Mouse (Mus musculus) right cerebral cortex, postnatal 25 days (tissue): ENCODE measurements around the gene Polr3g.
"Not testable (repeated sequence)": the region's sequence is repeated elsewhere in the genome, so short reads cannot be mapped to it uniquely, and the experiment has no call there.

Experiments
- DNase-seq: peaks from one replicate; pipeline ENCODE4 v3.0.0; 2022

Polr3g gene

DNA sequence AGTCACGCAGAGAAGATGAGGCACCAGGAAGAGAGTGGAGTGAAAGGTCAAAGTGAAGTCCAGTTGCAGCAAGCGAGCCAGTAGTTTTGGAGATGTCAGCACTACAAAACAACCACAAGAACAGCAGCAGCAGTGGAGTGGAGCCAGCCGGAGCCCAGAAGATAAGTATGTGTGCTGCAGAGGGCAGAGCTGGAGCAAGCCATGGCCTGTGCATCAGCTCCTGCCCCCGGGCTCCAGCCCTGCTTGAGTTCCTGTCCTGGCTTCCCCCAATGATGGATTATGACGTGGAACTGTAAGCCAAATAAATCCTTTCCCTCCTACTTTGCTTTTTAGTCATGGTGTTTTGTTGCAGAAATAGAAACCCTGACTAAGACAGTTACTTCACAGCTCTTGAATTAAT, 26.6 kb downstream of the Polr3g start:
- DNase-seq = no peak

DNA sequence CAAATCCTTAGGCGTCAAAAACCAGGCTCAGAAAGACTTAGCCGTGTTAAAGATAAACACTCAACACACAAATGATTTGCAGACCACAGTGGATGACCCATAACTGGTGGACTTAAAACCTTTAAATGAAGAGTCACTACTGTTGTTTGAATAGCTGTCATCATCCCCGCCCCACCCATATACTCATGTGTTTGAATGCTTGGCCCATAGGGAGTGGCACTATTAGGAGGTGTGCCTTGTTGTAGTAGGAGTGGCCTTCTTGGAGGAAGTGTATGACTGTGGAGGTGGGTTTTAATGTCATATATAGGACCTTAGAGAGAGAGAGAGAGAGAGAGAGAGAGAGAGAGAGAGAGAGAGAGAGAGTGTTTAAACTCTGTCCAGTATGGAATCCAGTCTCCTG, 27.7 kb downstream of the Polr3g start:
- no peak for DNase-seq

DNA sequence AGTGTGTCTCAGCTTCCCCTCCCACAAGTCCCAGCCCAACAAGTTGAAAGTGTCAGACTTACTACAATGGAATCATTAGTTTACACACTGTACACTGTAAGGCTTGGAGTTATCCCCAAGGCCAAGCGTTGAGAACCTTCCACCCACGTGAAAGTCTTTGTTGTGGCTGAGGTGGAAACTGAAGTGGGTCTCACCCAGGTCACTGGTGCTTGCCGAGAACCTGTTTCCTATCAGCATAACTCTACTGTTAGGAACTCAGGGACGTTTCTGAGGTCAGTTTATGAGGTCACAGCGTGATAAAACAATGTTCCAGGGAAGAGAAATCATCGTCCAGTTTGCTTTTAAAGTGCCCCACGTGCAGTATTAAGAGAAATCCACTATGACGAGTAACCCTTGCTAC, 35.5 kb downstream of the Polr3g start:
- no peak for DNase-seq

DNA sequence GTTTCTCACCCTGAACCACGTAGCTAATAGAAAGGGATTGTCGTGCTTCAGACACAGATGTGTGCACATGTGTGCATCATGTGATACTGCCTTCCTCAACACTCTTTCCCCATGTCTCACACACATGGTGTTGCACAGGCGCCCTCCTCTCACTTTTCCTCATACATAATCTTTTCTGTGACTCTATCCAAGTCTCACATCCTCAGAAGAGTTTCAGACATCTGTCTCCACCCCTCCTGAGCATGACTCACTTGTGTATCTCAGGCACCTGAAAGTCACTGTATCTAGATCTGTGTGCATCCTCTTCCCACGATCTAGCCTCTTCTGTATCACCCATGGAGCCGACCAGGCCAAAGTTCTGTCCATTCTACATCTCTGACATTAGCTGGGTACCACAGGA, 43.1 kb downstream of the Polr3g start:
- no peak for DNase-seq

DNA sequence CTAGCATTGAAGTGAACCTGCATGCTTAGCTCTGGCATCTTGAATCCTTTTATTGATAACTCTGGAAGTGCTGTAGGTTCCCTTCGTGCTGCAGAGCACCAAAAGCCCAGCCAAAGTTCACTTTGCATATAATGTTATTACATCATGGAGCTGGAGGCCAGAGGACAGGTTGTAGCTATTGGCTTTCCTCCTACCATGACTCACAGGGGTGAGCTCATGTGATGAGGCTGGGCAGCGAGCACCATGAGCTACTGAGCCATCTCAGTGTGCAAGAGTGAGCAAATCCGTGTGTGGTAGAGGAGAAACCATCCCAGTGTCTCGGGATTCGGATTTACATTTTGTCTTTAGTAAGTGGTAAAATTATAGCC, 46.5 kb downstream of the Polr3g start:
- DNase-seq = no peak

DNA sequence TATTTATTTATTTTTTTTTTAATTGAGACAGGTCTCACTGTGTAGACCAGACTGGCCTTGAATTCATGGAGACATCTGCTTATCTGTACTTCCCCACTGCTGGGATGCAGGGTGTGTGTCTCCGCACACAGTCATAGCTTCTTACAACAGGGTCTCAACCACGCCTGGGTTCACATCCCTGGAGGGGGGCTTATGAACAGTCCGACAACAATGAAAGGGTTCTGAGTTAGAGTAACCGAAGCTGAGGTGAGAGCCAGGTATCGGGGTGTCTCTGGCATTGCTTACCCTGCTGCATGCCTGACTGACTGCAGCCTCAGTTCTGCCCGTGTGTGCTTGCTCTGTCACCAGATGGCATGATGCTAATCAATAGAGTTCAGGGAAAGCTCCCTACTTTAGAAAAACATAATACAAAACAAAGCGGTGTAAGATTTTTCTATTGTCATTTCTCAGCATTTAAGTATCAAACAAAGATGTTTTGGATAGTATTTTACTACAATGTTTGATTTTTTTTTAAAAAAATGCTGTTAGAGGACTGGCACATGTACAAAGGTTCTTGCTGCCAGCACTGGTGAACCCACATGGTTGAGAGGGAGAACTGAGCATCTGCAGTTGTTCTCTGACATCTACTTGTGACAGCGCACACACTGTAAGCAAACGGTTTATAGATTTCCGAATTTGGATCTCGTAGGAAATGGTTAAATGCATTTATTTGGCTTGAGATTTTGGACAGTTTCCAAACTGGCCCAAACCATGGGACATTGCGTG, 47.1 kb downstream of the Polr3g start:
- no peak for DNase-seq

DNA sequence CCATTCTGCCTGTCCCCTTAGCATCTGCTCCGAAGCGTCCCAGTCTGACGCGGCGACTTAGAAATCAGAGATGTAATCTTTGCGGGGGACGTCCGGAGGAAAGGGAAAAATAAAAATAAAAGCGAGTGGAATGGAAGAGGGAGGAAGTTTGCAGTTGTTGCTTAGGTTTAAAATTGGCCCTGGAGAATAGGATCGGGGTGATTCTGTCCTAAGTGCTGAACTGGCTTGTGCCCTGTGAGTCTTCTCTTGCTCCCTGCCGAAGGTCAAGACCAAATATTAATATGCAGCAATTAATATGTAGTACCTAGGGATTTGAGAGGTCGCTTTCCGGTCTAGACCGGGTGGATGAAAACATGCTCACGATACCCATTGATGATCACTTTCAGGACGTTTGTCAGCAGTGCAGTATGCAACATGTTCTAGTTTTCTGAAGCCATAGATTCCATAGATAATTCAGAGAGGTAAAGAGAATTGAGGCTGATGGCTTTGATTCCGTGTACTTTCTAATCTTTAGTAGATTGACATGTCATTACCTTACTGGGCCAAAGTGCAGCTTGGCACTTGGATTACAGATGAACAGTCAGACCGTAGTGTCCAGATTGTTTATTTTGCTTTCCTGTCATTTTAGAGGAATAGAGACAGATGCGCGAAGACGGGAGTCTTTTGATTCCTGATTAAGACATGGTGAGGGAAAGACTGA, 52.6 kb downstream of the Polr3g start:
- DNase-seq = peak; percentile 9

DNA sequence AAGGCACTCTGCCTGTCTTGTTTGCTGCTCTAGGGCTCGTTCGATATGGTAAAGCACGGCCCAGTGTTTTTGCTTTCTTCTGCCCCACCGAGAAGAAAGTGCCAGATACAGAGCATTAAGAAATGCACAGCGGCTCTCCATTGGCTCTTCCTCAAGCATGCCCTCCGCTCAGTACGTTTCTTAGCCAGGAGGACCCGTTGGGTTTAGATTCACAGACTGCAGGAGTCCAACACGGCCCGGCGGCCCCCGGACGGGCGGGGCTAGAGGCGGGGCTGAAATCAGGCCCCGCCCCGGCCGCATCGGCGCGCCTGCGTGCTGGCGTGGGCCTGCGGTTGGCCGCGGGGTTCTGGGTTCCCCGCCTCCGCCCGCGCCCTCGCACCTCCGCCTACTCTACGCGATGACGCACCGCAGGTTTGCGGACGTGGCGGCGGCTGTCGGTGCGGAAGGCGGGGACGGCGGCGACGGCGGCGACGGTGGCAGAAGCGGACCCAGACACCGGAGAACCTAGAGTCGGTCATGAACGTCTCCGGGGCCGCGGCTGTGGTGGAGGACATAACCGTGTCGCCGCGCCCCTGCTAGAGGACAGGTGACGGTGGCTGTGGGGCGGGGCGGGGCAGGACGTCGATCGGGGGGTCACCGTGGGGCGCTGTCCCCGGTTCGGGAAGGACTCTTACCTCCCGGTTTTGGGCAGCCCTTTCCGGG, 53.3 kb downstream of the Polr3g start, which contains the start of gene Lysmd3:
TSS of gene Lysmd3 (plus strand) at position 313 of the 702 bp plus-strand sequence.
- DNase-seq = peak; percentile 95

DNA sequence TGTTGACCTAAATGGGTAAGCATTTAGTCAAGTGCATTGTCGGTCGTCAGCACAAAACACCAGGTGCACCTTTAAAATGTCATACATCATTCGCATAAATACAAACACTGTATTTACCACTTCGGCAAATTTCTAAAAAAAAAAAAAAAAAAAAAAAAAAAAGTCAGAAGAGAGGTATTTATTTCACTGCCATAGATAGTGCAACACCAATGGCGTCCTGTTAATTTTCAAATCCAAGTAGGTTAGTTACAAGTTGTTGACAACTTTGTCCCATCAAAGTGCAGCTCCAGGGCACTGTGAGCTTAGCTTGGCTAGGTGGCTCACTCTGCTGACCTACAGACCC, 53.8 kb downstream of the Polr3g start:
- DNase-seq = no peak

DNA sequence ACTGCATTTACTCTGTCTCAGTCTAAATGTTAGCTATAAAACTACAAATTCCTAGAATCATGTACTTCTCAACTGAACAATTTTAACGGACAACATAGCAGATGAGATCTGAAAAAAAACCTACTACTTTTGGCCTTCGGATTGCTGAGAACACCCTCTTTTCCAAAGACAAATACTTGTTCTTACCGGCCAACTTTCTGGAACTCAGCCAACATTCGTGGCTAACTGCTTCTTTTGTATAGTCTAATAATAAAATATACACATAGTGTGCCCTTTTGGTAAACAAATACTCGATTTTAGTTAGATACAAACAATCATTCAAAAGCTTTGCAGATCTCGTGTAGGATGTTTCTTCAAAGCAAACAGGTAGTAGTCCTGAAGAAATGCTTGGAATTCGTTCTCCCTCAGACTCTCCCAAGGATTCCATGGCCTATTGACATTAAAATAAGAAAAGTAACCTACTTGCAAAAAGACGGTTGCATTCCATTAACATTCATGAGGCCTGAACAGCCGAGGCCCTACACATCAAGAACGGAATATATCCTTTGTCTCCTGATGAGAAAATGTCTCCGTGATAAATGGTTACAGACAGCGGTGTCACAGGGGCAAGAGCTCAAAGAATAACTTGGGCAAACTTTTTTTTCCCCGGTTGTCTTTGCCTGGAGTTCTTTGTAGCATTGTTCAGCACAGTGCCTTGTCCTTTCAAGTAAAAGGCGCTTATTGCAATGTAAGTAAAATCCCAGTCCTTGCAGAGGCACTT, 54.5 kb downstream of the Polr3g start:
- DNase-seq = no peak

DNA sequence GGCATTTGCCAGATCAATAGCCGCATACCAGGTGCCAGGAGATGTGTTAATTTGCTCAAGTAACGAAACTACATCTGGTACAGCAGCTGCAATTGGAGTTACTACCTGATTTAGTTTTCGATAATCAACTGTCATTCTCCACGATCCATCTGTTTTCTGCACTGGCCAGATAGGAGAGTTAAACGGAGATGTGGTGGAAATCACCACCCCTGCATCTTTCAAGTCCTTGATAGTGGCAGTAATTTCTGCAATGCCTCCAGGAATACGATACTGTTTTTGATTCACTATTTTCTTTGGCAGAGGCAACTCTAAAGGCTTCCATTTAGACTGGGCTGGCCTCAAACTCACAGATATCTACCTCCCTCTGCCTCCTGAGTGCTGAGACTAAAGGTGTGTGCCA, 60.4 kb downstream of the Polr3g start:
- DNase-seq = not testable (repeated sequence)

DNA sequence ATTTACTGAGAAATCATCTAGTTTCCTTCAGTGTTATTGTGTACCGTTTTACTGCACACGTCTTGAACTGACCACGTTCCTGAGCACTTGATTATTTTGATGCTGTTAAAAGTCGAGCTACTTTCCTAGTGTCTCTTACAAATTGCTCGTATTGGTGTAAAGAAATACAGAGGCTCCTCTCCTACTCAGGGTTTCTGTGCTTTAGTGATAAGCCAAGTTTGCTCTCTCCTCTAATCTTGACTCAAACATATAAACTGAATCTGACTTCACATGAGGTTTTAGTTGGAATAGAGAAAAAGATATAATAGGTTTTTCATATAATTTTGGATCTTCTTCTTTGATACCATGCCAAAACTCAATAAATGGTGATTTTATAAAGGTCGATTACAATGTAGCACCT, 64.5 kb downstream of the Polr3g start:
- DNase-seq = no peak

DNA sequence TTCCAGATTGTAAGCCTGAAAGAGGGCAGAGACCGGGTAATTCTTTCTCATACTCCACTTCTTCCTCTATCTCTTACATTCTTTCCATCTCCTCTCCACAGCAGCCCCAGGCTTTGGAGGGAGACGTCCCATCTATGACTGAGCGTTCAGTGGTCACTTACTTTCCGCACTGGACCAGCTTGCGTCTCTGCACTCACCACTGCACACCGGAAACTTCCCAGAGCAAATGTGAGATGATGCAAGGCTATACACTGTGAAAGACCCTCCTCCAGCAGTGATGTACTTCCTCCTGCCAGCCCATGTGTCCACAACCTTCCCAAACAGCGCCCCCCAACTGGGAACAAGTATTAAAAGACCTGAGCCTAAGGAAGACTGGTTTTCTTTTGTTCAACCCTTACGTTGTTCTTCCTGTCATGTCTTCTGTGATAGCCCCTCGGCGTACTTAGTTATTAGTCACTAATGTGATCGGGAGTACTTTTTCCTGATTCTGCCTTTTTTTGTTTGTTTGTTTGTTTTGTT, 66.7 kb downstream of the Polr3g start:
- no peak for DNase-seq

DNA sequence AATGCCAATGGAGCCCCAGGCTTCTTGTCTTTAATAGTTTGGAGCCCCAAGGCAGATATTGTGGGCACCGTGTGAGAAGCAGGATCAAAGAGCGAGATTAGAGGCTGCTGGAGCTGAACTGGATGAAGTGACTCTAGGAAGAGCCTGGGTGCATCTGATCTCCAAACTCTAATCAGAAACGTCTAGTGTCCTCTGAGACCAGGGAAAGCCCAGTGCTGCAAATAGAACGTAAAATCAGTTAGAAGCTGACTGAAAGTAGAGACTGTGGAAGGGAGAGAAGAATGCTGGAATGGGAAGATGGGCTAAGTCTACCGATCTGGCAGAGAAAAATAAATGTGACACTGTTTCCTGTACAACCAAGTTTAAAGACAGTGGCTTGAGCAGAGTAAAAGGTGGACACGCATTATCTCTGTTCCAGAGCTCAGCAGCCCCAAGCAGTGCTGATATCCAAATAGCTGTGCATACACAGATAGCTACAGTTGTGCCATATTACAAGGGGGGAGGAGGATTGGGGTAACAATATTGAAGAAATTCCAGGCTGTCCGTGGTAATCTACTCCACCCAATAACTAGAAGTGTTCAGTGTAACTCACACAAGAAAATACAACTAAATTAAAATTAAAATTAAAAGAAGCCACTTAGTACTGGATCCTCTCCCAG, 68.2 kb downstream of the Polr3g start:
- no peak for DNase-seq

DNA sequence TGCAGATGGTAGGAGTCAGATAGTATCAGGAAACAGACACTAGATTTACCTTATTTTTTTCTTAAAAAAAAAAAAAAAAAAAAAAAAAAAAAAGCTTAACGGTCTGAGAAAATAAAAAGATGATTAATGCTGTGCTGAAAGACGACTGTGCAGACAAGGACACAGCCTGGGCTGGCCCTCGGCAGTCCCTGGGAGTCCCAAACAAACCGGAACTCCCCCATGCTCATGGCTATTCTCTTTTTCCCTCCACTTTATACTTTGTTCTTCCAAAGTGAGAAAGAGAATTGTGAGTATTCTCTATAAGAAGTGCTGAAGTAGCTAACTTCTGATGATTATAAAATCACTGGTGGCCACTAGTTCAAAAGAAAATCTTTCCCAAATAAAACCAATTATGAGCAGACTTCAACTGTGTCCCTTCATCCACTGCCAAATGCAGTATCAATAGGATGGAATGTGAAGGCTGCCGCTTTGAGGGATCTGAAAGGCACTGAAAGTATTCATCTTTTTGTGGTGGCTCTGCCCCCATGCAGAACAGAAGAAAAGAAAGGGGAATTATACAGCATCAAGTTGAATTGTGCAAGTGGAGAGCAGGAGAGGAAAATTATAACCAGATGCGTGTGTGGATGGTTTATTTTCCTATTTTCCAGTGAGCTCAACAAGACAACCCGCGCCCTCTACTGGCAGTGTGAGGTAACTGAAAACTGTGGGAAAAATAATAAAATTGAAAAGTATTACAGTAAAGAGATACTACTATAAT, 69.3 kb downstream of the Polr3g start:
- peak; percentile 25 for DNase-seq

DNA sequence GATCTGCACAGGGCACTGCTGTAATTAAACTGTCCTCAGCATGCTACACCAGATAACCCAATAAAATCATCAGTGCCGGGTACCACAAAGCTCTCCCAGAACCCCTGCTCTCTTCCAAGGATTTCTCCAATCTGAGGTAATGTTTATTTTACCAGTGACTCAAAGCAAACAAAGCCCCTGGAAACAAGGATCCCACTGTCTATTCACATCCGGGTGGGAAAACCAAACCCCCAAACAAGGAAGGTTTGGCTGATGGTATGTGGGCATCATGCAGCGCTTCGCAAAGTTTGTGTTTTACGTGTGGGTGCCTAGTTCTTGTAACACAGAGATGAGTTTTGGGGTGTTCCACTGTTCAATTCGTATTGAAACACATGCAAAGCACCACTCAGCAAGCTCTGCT, 69.9 kb downstream of the Polr3g start:
- DNase-seq = no peak

DNA sequence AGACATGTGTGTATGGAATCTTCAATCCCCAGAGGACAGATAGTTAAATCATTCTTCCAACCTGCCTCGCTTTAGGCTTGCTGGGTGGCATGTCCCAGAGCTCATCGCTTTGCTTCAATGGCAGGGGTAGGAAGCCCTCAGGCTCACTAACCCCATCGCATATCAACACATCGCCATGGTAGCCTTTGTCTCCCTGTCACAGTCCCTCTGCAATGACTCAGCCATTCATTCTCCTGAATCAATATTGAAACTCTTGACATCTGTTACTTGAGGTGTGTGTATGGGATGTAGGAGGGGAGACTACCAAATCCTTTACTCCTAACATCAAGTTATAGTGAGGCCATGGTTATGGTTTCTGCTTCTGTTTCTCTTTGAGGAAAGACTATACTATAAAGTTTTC, 71.2 kb downstream of the Polr3g start:
- no peak for DNase-seq

DNA sequence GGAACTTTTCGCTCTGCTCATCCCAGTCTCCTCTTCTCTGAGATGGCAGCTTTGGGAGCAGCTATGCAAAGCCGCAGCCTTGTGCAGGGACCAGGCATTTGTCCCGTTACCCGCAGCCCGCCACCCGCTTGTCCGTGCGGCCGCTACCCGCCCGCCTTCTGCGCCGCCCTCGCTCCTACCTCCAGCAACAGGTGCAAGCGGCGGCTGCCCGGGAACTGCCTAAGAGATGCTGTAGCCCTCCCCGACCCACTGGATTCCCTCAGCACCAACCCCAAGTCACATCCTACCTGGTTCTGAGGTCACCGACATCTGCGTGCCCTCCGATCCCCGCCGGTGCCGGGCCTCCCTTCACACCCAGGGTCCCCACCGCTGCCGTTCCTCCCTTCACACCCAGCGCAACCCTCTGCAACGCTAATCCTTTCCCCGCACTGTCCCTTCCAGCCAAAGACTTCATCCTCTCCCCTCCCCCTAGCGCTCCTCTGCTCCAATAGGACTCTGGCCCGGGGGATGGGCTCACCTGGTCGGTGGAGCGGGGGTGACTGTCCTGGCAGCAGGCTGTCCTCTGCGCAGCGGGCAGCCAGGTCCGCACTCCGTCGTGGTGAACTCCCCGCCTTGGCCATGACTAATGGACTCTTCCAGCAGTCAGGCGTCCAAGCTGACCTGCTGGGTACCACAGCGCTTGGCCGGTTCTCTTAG, 77.9 kb downstream of the Polr3g start, which contains the start of gene Adgrv1:
TSS of gene Adgrv1 (minus strand) at position 435 of the 696 bp plus-strand sequence.
- DNase-seq = peak; percentile 44

DNA sequence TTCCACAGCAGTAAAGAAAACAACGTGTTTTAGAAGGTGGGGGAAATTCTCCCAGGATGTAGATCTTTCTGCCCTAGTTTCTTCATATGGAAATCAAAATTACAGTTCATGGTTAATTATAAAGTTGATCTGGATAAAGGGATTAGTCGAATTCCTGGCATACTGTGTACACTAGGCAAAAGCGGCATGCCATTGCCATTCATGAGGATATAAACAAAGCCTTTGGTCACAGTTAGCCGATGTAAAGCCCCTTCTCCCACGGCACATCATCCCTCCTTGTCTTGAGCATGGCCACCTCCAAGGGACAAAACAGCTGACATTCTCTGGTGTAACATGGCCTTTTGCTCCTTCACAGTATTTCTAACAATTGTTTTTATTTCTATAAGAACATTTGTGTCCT, 80.2 kb downstream of the Polr3g start:
- no peak for DNase-seq

DNA sequence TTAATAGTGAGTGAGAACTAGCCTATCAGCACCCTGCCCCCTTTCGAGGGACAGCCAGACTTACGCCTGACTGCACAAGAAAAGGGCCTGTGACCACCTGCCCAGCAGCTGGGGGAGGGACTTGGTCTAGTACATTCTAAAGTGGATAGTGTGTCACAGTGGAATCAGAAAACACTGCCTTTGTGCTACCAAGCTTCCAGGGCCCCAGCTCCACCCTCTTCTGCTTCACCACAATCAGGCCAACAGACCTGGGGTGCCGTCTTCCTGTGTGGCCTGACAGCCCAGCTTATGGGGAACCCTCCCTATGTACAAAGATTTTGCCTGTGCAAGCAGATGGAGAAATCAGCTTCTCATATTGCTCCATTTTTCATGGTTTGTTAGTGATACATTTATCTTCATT, 81.4 kb downstream of the Polr3g start:
- no peak for DNase-seq

DNA sequence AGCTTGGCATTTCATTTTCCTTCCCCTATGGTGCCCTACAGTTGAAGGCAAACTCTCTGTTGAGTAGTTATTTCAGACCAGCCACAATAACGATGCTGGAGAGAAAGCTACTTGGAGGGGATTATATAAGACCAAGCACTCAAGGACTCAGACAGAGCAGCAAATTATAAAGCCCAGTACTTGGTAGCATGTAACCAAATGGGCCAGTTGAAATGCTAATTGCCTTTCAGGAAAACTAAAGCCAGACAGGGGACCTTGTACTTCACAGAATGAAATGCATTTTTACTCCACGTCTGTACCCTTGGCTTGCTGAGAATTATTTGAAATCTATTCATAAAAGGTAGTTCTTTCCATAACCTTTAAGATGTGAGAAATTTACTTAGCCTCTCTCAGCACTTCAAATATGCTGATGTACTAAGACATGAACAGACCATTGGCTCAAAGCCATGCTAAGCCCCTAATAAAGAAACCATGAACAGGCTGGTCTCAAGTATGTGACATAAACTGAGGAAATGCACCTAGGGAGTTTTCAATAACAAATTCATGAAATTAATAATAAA, 82.1 kb downstream of the Polr3g start:
- no peak for DNase-seq
